Mouse (Mus musculus) ES-Bruce4 (cell line): ENCODE results near the gene Gpr26.

ENCODE experiments used
- CTCF ChIP-seq: IDR thresholded peaks from one replicate; pipeline ENCODE4 v1.8.1; 2011; ENCODE audit warnings: low read depth, low read length
- POLR2A ChIP-seq: IDR thresholded peaks from one replicate; pipeline ENCODE4 v1.8.1; 2011; ENCODE audit warnings: low read length; ENCODE audit not compliant: insufficient read depth

- TF ChIP-seq POLR2A (no peak), CTCF (no peak)
Observed at GRCm38 (mm10) chr7:132015193-132015592, 48.9 kb downstream of the Gpr26 start.
